Mouse (Mus musculus) retina, postnatal 7 days (tissue): ENCODE results near the gene Dbr1.
"Not testable (repeated sequence)": the region's sequence is repeated elsewhere in the genome, so short reads cannot be mapped to it uniquely, and the experiment has no call there.

Experiments used
- DNase-seq: peaks from one replicate; pipeline ENCODE4 v3.0.0-alpha.2; 2012; ENCODE audit warnings: low read depth, low spot score

The Dbr1 gene

GRCm38 (mm10) chr9:99575677-99576480 lies at the start of gene Dbr1:
TSS of gene Dbr1 (plus strand) at chr9:99575799.
- DNase-seq = peak; percentile 86

GRCm38 (mm10) chr9:99531865-99532264 lies 43.7 kb upstream of the Dbr1 start:
- DNase-seq = no peak

- DNase-seq = no peak
Observed at GRCm38 (mm10) chr9:99546259-99546658, 29.3 kb upstream of the Dbr1 start.

- no peak for DNase-seq
Observed at GRCm38 (mm10) chr9:99552068-99552467, 23.5 kb upstream of the Dbr1 start.

GRCm38 (mm10) chr9:99553049-99553448 lies 22.6 kb upstream of the Dbr1 start:
- DNase-seq = no peak

- no peak for DNase-seq
Observed at GRCm38 (mm10) chr9:99554052-99554451, 21.5 kb upstream of the Dbr1 start.

GRCm38 (mm10) chr9:99555253-99555652 lies 20.3 kb upstream of the Dbr1 start:
- DNase-seq = no peak

GRCm38 (mm10) chr9:99557580-99558300 lies 17.9 kb upstream of the Dbr1 start:
- DNase-seq = no peak

GRCm38 (mm10) chr9:99558824-99559556 lies 16.6 kb upstream of the Dbr1 start:
- no peak for DNase-seq

- DNase-seq = no peak
Observed at GRCm38 (mm10) chr9:99559557-99559904, 16.1 kb upstream of the Dbr1 start.

GRCm38 (mm10) chr9:99560389-99560788 lies 15.2 kb upstream of the Dbr1 start:
- no peak for DNase-seq

GRCm38 (mm10) chr9:99563714-99564113 lies 11.9 kb upstream of the Dbr1 start:
- DNase-seq = no peak

- no peak for DNase-seq
Observed at GRCm38 (mm10) chr9:99568023-99568346, 7.6 kb upstream of the Dbr1 start.

GRCm38 (mm10) chr9:99568347-99569070 lies 7.1 kb upstream of the Dbr1 start, which contains the start of gene Armc8:
TSS of gene Armc8 (minus strand) at chr9:99568899.
- DNase-seq = peak; percentile 79

- no peak for DNase-seq
Observed at GRCm38 (mm10) chr9:99569071-99569397, 6.6 kb upstream of the Dbr1 start.

- peak; percentile 32 for DNase-seq
Observed at GRCm38 (mm10) chr9:99580655-99581054, 5.1 kb downstream of the Dbr1 start.

- no peak for DNase-seq
Observed at GRCm38 (mm10) chr9:99587505-99588202, 12.1 kb downstream of the Dbr1 start.

- DNase-seq = no peak
Observed at GRCm38 (mm10) chr9:99591144-99591543, 15.5 kb downstream of the Dbr1 start.

GRCm38 (mm10) chr9:99599127-99599526 lies 23.5 kb downstream of the Dbr1 start:
- DNase-seq = not testable (repeated sequence)

- no peak for DNase-seq
Observed at GRCm38 (mm10) chr9:99603566-99603965, 28.0 kb downstream of the Dbr1 start.

- DNase-seq = no peak
Observed at GRCm38 (mm10) chr9:99612202-99612601, 36.6 kb downstream of the Dbr1 start, which contains the start of gene A4gnt. TSS of gene A4gnt (plus strand) at chr9:99612502.
